Mouse (Mus musculus) intestine, embryonic 15.5 days (tissue): ENCODE measurements at regions not wholly inside any gene's neighbourhood (a gene's known extent, or its start where the extent isn't known, plus 50 kb on each side); places are given as distances from the start of the nearest gene placed in this dataset.
A peak's percentile ranks its signal among the peaks of the same experiment; 100 is the strongest.

ENCODE experiments used
- ATAC-seq: fragments of 200-750 bp; cut with Nextera tagmentation; 2 replicates; pipeline ENCODE4 v1.8.0; 2017; ENCODE audit warnings: moderate TSS enrichment, moderate library complexity
- H3K27ac ChIP-seq: fragments of 300-500 bp; sonication (generic); 2 replicates; pipeline ENCODE4 v1.5.1; 2015; ENCODE audit warnings: mild to moderate bottlenecking, inconsistent platforms
- H3K27me3 ChIP-seq: fragments of 300-500 bp; sonication (generic); replicated peaks from 2 replicates; pipeline ENCODE4 v1.6.1; 2015; ENCODE audit warnings: inconsistent platforms
- H3K36me3 ChIP-seq: fragments of 300-500 bp; sonication (generic); 2 replicates; pipeline ENCODE4 v1.6.1; 2015; ENCODE audit warnings: inconsistent platforms
- H3K4me1 ChIP-seq: fragments of 300-500 bp; sonication (generic); replicated peaks from 2 replicates; pipeline ENCODE4 v1.6.1; 2015; ENCODE audit warnings: inconsistent platforms
- H3K4me2 ChIP-seq: fragments of 300-500 bp; sonication (generic); replicated peaks from 2 replicates; pipeline ENCODE4 v1.6.1; 2015; ENCODE audit warnings: mild to moderate bottlenecking, inconsistent platforms
- H3K4me3 ChIP-seq: fragments of 300-500 bp; sonication (generic); replicated peaks from 2 replicates; pipeline ENCODE4 v1.5.1; 2015; ENCODE audit warnings: inconsistent platforms
- H3K9ac ChIP-seq: fragments of 300-500 bp; sonication (generic); 2 replicates; pipeline ENCODE4 v1.6.1; 2015; ENCODE audit warnings: inconsistent platforms
- H3K9me3 ChIP-seq: fragments of 300-500 bp; sonication (generic); 2 replicates; pipeline ENCODE4 v1.6.1; 2016; ENCODE audit warnings: inconsistent platforms
- WGBS: fragments of 180-500 bp; shearing (Covaris S2); methylation state at CpG from one replicate; pipeline ENCODE4 v1.1.7; 2015; 5-methylcytosine and 5-hydroxymethylcytosine counted together

DNA sequence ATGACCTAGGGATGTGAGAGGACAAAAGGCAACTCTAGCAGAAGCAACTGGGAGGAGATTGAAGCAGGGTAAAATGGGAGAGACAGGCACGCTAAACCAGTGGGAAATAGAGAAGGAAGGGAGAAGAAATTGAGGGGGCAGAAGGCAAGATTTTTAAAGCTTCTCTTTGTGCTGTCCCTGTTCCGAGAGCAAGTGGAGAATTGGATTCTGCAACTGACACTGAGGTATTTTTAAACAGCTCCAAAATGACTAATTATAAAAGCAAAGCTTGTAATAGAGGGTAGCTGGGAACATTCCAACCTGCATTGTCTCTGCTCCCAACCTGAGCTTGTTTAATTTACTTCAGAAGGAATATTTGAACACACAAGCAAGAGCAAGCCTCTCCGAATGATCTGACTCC, 460.7 kb upstream of the Mgmt start:
- H3K4me3 ChIP-seq, result no peak overlapping the region
- no peaks in the 10 kb centered on the region for H3K36me3 ChIP-seq
- H3K27me3 ChIP-seq, result no peaks in the 10 kb centered on the region
- no peak overlapping the region for H3K9ac ChIP-seq
- WGBS, result 56% methylated on average over 3 of the region's 3 CpGs
- H3K4me2 ChIP-seq, result no peak overlapping the region
- ATAC-seq, result no peak
- no peak overlapping the region for H3K27ac ChIP-seq
- H3K9me3 ChIP-seq, result no peaks in the 10 kb centered on the region
- no peaks in the 10 kb centered on the region for H3K4me1 ChIP-seq

DNA sequence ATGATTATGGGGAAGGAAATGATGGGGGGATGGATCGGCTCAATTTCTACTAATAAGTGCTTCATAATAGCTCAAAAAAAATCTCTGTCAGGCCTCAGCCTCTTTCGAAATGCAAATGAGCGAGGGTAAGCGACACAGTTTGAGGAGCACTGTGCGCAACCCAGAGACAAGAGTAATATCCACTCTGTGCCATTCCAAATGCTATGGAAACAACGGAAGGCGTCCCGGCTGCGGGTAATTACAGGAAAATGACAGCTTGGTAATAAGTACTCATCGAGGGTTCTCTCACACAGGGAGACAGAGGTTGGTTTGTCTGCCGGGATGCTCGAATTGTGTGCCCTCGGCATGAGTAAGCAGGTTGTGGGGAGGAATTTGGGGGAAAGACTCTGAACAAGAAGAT, 459.9 kb upstream of the Mgmt start:
- H3K27ac ChIP-seq, result no peak overlapping the region
- H3K4me2 ChIP-seq, result no peak overlapping the region
- no peaks in the 10 kb centered on the region for H3K27me3 ChIP-seq
- H3K4me1 ChIP-seq, result no peaks in the 10 kb centered on the region
- ATAC-seq, result no peak
- H3K9me3 ChIP-seq, result no peaks in the 10 kb centered on the region
- no peak overlapping the region for H3K4me3 ChIP-seq
- WGBS, result 87% methylated on average over 13 of the region's 13 CpGs
- no peak overlapping the region for H3K9ac ChIP-seq
- no peaks in the 10 kb centered on the region for H3K36me3 ChIP-seq

DNA sequence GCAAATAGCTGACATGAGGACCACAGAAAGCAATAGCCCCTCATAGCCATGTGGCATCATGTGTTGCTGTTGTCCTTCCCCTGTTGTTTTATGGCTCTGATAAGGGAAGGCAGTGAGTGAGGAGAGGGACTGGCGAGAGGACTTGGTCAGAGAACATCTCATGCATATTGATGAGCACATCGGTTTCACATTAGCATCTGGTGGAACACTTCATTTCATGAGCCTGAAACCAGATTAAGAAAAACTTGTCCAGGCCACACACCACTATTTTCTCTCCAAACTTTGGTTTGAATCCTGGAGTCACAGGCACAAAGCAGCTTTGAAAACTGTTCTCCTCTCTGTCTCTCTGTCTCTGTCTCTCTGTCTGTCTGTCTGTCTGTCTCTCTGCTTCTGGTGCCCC, 451.0 kb upstream of the Mgmt start:
- Histone ChIP-seq H3K4me2 (no peak overlapping the region), H3K9ac (no peak overlapping the region), H3K27me3 (no peaks in the 10 kb centered on the region), H3K4me1 (no peaks in the 10 kb centered on the region), H3K9me3 (no peaks in the 10 kb centered on the region), H3K4me3 (no peak overlapping the region), H3K27ac (no peak overlapping the region), H3K36me3 (no peaks in the 10 kb centered on the region)
- 84% methylated on average over 2 of the region's 2 CpGs for WGBS
- no peak for ATAC-seq

DNA sequence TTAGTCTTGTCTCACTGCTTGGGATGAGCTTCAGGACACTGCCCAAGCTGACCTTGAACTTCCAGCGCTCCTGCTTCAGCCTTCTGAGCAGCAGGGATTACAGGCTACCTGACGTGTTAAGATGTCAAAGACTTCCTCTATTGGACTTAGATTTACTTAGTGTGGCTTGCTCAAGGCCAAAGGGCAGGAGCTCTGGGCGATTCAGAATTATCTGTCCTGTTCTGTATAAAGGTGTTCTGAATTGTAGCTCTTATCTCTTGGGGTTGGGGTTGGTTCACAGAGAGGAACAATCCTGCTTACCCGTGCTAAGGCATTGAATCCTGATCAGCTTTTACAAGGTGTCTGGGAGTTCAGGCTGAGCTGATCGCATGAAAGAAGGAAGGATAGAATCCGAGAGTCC, 449.3 kb upstream of the Mgmt start:
- ATAC-seq, result peak; percentile 56
- Histone ChIP-seq H3K27me3 (no peaks in the 10 kb centered on the region), H3K9ac (no peak overlapping the region), H3K4me3 (no peak overlapping the region), H3K36me3 (no peaks in the 10 kb centered on the region), H3K4me1 (no peaks in the 10 kb centered on the region), H3K9me3 (no peaks in the 10 kb centered on the region), H3K4me2 (no peak overlapping the region), H3K27ac (no peak overlapping the region)
- WGBS, result 58% methylated on average over 6 of the region's 6 CpGs

DNA sequence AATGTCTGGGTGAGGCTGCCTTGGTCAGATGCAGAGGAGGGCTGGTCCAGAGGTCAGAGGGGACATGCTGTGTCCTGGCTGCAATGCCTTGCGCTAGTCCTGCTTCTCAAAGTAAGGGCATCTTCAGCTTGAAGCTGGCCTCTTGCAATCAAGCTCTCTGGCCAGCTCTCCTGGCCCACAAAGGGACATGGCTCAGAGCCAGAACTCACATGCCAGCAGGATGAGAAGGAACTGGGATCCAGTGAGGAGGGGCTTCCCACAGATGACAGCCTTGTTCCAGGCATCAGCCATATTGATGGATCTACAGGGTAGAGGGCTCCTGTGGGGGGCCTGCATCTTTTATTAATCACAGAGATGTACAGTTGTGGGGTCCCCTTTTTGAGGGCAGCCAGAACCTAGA, 445.1 kb upstream of the Mgmt start:
- no peak overlapping the region for H3K9ac ChIP-seq
- no peaks in the 10 kb centered on the region for H3K27me3 ChIP-seq
- ATAC-seq, result no peak
- no peaks in the 10 kb centered on the region for H3K9me3 ChIP-seq
- no peaks in the 10 kb centered on the region for H3K36me3 ChIP-seq
- H3K4me1 ChIP-seq, result no peaks in the 10 kb centered on the region
- H3K4me2 ChIP-seq, result no peak overlapping the region
- WGBS, result 100% methylated on average over 1 of the region's 1 CpGs
- H3K27ac ChIP-seq, result no peak overlapping the region
- H3K4me3 ChIP-seq, result no peak overlapping the region

DNA sequence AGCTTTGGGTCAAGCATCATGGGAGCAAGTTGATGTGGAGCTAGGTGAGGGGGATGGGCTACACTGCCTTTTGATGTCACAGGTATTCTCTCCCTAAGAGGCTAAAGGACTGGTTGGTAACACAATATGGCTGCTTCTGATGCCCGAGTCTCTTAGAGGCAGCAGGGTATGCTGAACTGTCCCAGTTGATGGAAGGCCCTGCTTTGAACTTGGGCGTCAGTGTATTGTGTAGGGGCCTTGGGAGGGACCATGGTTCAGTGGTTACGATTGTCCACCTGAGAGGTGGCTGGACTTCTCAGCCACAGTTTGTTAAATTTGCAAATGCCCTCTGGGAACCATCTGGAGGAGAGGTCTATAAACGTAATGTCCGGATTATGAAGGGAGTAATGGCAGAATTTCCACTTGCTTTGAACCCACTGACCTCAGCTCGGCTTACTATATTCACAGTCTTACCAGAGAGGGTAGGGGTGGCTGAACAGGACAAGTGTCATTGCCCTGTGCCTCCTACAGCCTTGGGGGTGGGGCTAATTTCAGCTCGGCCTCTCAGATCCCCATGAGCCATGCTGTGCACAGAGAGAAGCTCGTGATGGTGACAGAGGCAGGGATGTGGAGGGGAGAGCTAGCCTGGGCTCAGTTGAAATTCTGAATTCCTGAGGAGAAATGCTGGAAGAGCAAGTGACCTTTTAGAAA, 442.6 kb upstream of the Mgmt start:
- H3K27me3 ChIP-seq, result no peaks in the 10 kb centered on the region
- no peak overlapping the region for H3K4me3 ChIP-seq
- no peak for ATAC-seq
- no peak overlapping the region for H3K9ac ChIP-seq
- H3K4me2 ChIP-seq, result no peak overlapping the region
- H3K27ac ChIP-seq, result no peak overlapping the region
- H3K36me3 ChIP-seq, result no peaks in the 10 kb centered on the region
- H3K4me1 ChIP-seq, result 0 out of 2 replicates have a peak, but pooled peaks cover 3% of the 10 kb centered on the region
- H3K9me3 ChIP-seq, result no peaks in the 10 kb centered on the region
- WGBS, result 80% methylated on average over 8 of the region's 8 CpGs

DNA sequence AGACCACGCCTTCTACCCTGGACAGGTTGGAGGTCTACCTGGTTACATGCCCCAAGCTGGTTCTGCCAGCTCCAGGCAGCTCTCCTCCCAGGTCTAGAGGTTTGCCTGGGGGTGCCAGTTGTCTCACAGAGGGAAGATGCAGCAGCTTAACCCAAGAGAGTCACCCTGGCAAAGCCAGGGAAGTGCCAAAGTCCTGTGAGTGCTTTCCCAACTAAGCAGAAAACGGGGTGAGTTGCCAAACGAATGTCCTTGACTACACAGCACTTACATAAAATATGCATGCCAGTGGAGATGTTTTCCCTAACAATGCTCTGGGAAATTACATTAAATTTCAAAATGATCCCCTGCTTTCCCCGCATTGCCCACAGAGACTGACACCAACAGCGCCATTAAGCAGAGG, 441.9 kb upstream of the Mgmt start:
- Histone ChIP-seq H3K36me3 (no peaks in the 10 kb centered on the region), H3K27ac (no peak overlapping the region), H3K4me3 (no peak overlapping the region), H3K9me3 (no peaks in the 10 kb centered on the region), H3K27me3 (no peaks in the 10 kb centered on the region), H3K4me2 (no peak overlapping the region), H3K9ac (no peak overlapping the region), H3K4me1 (peaks cover 3% of the 10 kb centered on the region; the same call in 1 of the 2 replicates)
- no peak for ATAC-seq
- 73% methylated on average over 5 of the region's 5 CpGs for WGBS

DNA sequence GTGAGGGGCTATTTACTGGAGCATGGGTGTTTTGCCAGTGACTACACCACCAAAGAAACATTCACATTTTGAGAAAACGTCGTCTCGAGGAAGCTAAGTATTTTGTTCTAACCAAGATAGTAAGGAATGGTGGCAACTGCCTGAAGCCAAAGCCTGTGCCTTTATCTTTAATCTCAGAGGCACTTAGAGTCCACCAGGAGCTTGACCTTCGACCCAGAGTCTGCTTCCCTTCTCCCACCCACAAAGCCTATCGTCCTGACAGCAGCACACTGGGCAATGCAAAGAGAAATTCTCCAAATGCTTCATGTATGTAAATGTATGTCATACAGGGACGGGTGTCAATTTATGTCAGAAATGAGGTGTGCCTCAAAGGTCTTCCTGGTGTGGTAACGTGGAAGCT, 437.2 kb upstream of the Mgmt start:
- Histone ChIP-seq H3K36me3 (no peaks in the 10 kb centered on the region), H3K4me2 (no peak overlapping the region), H3K27me3 (no peaks in the 10 kb centered on the region), H3K9ac (no peak overlapping the region), H3K27ac (no peak overlapping the region), H3K4me1 (peaks cover 3% of the 10 kb centered on the region; the same call in 1 of the 2 replicates), H3K4me3 (no peak overlapping the region), H3K9me3 (no peaks in the 10 kb centered on the region)
- WGBS, result 46% methylated on average over 7 of the region's 7 CpGs
- peak; percentile 69 for ATAC-seq

DNA sequence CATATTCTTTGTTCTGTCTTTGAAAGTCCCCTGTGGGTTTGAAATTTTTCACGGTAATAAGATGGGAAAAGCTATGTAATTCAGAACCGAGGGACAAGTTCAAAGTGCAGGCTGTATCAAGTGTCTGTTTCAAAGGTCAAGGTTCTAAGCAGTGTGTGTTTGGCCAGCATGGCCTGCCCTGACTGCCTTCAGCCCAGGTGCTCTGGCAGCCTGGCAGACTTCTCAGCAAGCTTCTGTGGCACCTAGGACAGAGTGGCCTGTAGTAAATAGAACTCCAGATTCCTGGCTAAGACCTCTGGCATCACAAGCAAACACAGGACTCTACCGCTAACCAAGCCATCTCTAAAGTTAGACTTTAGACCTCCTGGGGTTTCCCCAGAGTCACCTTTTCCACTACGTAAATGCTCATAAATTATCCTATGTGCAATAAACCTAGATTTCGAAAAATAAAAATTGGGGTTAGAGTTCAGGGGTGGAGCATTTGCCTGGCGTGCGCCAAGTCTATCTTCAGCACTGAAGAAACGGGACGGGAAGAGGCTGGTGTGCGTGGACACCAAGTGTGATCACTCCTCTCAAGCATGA, 436.5 kb upstream of the Mgmt start:
- ATAC-seq, result peak; percentile 89
- 64% methylated on average over 10 of the region's 10 CpGs for WGBS
- no peak overlapping the region for H3K27ac ChIP-seq

DNA sequence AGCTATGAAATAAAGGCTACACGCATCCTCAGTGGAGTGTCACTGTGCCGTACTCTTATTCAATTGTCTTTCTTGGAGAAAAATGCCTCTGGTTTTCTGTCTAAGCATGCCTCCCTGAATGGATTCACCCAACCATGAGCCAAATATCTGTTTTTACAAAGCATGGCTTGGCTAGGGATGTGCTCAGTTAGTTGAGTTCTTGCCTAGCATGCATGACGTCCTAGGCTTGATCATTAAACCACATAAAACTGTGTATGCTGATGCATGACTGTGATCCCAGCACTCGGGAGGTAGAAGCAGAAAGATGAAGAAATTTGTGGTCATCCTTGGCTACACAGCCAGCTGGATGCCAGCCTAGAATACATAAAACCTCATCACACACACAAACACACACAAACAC, 417.3 kb upstream of the Mgmt start:
- H3K4me1 ChIP-seq, result no peaks in the 10 kb centered on the region
- H3K4me3 ChIP-seq, result no peak overlapping the region
- no peak overlapping the region for H3K27ac ChIP-seq
- no peaks in the 10 kb centered on the region for H3K27me3 ChIP-seq
- WGBS, result 89% methylated on average over 4 of the region's 4 CpGs
- no peak overlapping the region for H3K9ac ChIP-seq
- H3K9me3 ChIP-seq, result no peaks in the 10 kb centered on the region
- no peaks in the 10 kb centered on the region for H3K36me3 ChIP-seq
- no peak for ATAC-seq
- H3K4me2 ChIP-seq, result no peak overlapping the region

More for the DNA sequence above, 436.5 kb upstream of the Mgmt start:
- no peak overlapping the region for H3K4me3 ChIP-seq
- no peaks in the 10 kb centered on the region for H3K27me3 ChIP-seq
- H3K9ac ChIP-seq, result no peak overlapping the region
- H3K4me2 ChIP-seq, result no peak overlapping the region
- H3K9me3 ChIP-seq, result no peaks in the 10 kb centered on the region
- no peaks in the 10 kb centered on the region for H3K36me3 ChIP-seq
- peaks cover 3% of the 10 kb centered on the region; the same call in 1 of the 2 replicates for H3K4me1 ChIP-seq

DNA sequence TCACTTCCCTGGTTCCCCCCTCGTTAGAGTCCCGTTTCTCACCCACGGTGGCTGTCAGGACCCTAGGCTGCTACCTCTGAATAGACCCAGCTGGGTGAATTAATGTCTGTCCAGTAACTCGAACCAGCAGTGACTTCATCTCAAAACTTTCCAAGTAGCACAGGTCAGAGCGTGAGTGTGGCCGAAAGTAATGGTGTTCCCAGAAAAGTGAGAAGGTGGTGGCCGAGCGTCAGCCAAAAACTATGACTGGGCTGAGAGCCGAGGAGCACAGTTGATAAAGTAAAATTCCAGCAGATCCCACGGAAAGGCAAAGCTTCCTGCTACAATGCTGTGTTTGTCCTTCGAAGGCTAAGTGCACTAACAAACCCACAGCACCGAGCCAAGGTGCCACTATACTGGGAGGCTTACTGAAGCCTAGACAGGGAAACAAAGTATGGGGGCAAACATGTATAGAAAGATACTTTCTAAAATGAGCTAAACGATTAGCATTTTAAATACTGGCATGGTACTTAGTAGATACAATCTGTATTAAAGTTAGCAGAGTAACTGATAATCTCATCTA, 413.7 kb upstream of the Mgmt start:
- ATAC-seq, result no peak
- 0 out of 2 replicates have a peak, but pooled peaks cover 2% of the 10 kb centered on the region for H3K27me3 ChIP-seq
- H3K9me3 ChIP-seq, result no peaks in the 10 kb centered on the region
- H3K36me3 ChIP-seq, result no peaks in the 10 kb centered on the region
- no peak overlapping the region for H3K4me3 ChIP-seq
- H3K4me1 ChIP-seq, result no peaks in the 10 kb centered on the region
- H3K9ac ChIP-seq, result no peak overlapping the region
- 61% methylated on average over 13 of the region's 13 CpGs for WGBS
- H3K4me2 ChIP-seq, result no peak overlapping the region
- H3K27ac ChIP-seq, result no peak overlapping the region

DNA sequence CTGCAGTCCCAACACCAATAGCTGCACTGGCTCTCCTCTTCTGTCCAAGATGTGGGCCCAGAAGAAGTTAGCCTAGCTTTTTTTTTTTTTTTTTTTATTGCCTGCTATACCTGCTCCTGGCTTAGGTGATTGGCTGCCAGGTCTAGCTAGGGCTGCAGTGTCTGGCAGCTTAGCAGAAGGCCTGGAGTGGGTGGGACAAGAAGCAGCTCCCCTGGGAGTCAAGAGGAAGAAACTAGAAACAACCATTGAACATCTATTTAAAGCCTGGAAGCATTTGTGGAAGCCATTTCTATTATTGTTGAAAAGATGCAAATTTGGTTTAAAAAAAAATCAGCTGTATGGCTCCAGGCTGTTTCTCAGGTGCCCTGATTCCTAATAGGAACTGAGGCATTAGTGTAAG, 411.2 kb upstream of the Mgmt start:
- Histone ChIP-seq H3K27me3 (0 out of 2 replicates have a peak, but pooled peaks cover 6% of the 10 kb centered on the region), H3K4me1 (no peaks in the 10 kb centered on the region), H3K4me2 (no peak overlapping the region), H3K4me3 (no peak overlapping the region), H3K9ac (no peak overlapping the region), H3K9me3 (no peaks in the 10 kb centered on the region), H3K27ac (no peak overlapping the region), H3K36me3 (no peaks in the 10 kb centered on the region)
- ATAC-seq, result no peak

DNA sequence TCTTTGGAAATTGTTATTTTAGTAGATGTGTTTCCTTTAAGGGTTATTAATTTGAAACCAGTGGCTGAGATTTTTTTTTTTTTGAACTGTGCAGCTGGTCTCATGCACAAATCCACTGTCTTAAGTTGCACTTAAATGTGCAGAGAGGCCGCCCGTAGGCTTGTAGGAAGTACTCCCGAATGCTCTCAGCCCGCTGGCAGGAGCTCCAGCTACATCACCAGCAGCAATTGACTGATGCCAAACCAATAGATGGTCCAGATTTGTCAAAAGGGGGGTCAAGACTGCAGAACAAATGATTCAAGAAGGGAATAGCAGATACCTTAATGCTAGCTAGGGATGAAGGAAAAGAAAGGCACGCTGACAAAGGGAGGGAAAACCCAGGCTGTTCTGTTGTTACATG, 406.9 kb upstream of the Mgmt start:
- H3K4me1 ChIP-seq, result no peaks in the 10 kb centered on the region
- ATAC-seq, result no peak
- H3K36me3 ChIP-seq, result no peaks in the 10 kb centered on the region
- no peak overlapping the region for H3K4me3 ChIP-seq
- H3K9ac ChIP-seq, result no peak overlapping the region
- H3K4me2 ChIP-seq, result no peak overlapping the region
- peaks cover 10% of the 10 kb centered on the region for H3K27me3 ChIP-seq
- H3K9me3 ChIP-seq, result no peaks in the 10 kb centered on the region
- 52% methylated on average over 5 of the region's 5 CpGs for WGBS
- no peak overlapping the region for H3K27ac ChIP-seq
